Mouse (Mus musculus): Measurements from ENCODE around the gene Sdad1.

Gene Sdad1

DNA sequence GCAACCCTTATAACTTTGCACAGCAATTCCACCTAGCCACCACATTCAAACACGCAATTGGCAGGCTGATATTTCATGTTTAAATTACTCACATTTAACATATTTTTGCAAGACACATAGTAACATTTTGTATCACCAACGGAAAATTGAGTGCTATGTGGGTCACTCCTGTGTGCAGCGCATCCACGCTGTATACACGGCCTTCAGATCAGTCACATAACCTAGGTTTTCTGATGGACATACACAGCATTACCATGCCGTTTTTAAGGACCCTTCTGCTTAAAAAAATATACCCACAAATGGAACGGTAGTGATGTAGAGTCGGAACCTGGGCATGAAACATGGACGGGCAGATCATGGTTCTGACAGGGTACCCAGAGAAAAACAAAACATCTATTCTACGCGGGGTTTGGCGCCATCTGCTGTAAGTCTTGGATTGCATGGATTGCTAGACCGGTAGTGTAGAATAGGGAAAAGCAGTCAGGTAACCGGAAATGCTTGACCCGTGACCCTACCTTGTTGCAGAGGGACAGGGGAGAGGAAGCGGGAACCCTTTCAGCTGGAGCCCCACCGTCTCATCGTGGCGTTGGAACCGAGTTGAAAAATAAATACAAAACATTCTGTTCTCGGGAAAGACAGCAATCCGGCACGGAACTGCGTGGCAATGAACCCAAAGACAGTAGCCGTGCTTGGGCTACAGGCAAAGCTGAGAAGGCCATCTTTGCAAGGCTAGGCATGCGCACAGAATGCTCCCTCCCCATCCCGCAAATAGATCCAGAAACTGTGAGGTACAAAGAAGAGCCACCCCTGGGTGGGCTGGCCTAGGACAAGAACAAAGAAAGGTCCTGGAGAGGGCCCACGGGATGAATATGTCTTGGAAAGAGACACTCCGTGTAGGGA lies 70.7 kb downstream of the Sdad1 start:
- peak; percentile 80 for DNase-seq

DNA sequence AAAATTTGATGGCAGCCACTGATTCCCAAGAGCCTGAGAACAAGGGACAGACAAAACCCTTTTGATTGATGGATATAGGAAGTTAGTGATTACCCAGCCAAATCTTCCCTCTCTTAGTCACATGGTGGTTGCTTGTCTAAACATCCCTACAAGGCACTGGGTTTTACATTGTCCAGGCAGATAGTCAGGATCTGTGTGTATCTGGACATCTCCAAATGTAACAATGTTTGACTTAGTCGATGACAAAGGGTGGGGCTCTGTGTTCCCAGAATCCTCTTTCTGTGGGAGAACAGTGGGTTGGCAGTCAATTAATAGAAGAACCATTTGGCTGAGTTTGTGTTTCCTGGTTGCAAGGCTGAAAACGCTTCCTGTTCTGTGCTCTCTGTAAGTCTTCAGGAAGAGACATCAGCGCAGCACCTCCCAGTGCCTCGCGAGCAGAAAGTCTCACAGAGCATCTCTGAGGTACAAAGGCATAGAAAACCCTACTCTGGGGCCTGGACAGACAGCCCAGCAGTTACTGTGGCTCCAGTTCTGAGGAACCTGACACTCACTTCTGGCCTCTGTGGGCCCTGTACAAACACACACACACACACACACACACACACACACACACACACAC lies 75.2 kb downstream of the Sdad1 start:
- DNase-seq = no peak
